Mouse (Mus musculus) ES-Bruce4 (cell line): ENCODE data around the gene Hs3st4. TPM values are rescaled to one million over a fixed set of nuclear protein-coding genes. Genes with fewer than 3 reads are reported as not detected.

Source experiments
- H3K27ac ChIP-seq: 2 replicates; pipeline ENCODE4 v1.5.1; 2012; ENCODE audit warnings: low read length, inconsistent platforms; ENCODE audit not compliant: insufficient read depth
- H3K27me3 ChIP-seq: 2 replicates; pipeline ENCODE4 v1.6.1; 2012; ENCODE audit warnings: mild to moderate bottlenecking, low read length, inconsistent platforms; ENCODE audit not compliant: control insufficient read depth, poor library complexity, insufficient read depth, severe bottlenecking
- H3K36me3 ChIP-seq: 2 replicates; pipeline ENCODE4 v1.6.1; 2012; ENCODE audit warnings: inconsistent platforms, mild to moderate bottlenecking, low read length, moderate library complexity; ENCODE audit not compliant: control insufficient read depth, poor library complexity, insufficient read depth, severe bottlenecking
- H3K4me1 ChIP-seq: one replicate; pipeline ENCODE4 v1.8.1; 2011; ENCODE audit warnings: low read length; ENCODE audit not compliant: control insufficient read depth, insufficient read depth
- H3K4me3 ChIP-seq: 2 replicates; pipeline ENCODE4 v1.5.1; 2011; ENCODE audit warnings: low read depth, mild to moderate bottlenecking, low read length
- H3K9ac ChIP-seq: 2 replicates; pipeline ENCODE4 v1.6.1; 2012; ENCODE audit warnings: low read depth, mild to moderate bottlenecking, inconsistent platforms; ENCODE audit not compliant: poor library complexity, severe bottlenecking
- H3K9me3 ChIP-seq: replicated peaks from 2 replicates; pipeline ENCODE4 v1.6.1; 2012; ENCODE audit warnings: mild to moderate bottlenecking, low read length, inconsistent platforms; ENCODE audit not compliant: control insufficient read depth, poor library complexity, insufficient read depth, severe bottlenecking
- CTCF ChIP-seq: IDR thresholded peaks from one replicate; pipeline ENCODE4 v1.8.1; 2011; ENCODE audit warnings: low read depth, low read length
- EP300 ChIP-seq: IDR thresholded peaks from 2 replicates; pipeline ENCODE4 v1.6.1; 2011; ENCODE audit warnings: low read depth, low read length; ENCODE audit not compliant: insufficient read depth
- POLR2A ChIP-seq: IDR thresholded peaks from one replicate; pipeline ENCODE4 v1.8.1; 2011; ENCODE audit warnings: low read length; ENCODE audit not compliant: insufficient read depth
- polyA plus RNA-seq: library from polyadenylated mRNA; stranded (reverse); fragments of >200 nt; gene quantifications from 2 replicates; pipeline ENCODE4 v1.2.4, GENCODE M21; 2011; ENCODE audit warnings: low read depth; ENCODE audit not compliant: missing spikeins, insufficient read depth, insufficient read length

Gene Hs3st4
- polyA plus RNA-seq: 0.27 TPM in 1 of 2 replicates, not detected in the other

- H3K4me1 ChIP-seq: no peaks in the 10 kb centered on the region
- H3K9me3 ChIP-seq: 0 out of 2 replicates have a peak, but pooled peaks cover 3% of the 10 kb centered on the region
- TF ChIP-seq POLR2A (no peak), EP300 (no peak), CTCF (no peak)
- H3K36me3 ChIP-seq: no peaks in the 10 kb centered on the region
- H3K9ac ChIP-seq: peak within 1 kb of the TSS; percentile 94
- H3K27ac ChIP-seq: no peak within 1 kb of the TSS
- peaks cover 15% of the 10 kb centered on the region for H3K27me3 ChIP-seq
- peak within 1 kb of the TSS; percentile 82 for H3K4me3 ChIP-seq
These were observed at the start of gene Hs3st4 for GRCm38 (mm10) chr7:123982461-123983038. TSS of gene Hs3st4 (plus strand) at chr7:123982869.

- H3K4me1 ChIP-seq: no peaks in the 10 kb centered on the region
- H3K9ac ChIP-seq: no peak overlapping the region
- no peak overlapping the region for H3K27ac ChIP-seq
- H3K36me3 ChIP-seq: no peaks in the 10 kb centered on the region
- H3K27me3 ChIP-seq: no peaks in the 10 kb centered on the region
- no peaks in the 10 kb centered on the region for H3K9me3 ChIP-seq
- TF ChIP-seq CTCF (no peak), POLR2A (no peak), EP300 (no peak)
- no peak overlapping the region for H3K4me3 ChIP-seq
These were observed 35.8 kb upstream of the Hs3st4 start for GRCm38 (mm10) chr7:123946836-123947235.

DNA sequence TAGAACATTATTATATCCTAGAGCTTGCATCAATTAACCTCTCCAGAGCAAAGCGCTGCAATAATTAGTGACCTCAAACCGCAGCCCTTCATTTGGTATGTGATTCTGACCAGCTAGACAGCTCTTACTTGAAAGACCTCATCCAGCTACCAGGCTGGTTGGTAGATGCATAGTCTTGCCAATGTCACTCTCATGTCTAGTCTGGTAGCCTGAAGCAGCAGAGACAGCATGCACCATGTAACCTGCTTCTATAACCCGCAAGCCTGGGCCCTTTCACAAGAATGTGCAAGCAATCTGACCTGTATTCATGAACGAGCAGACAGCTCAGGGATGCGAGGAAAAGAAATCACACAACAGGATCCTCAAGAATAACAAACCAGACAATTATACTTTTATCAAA, 19.6 kb upstream of the Hs3st4 start:
- Histone ChIP-seq H3K9me3 (peaks cover 8% of the 10 kb centered on the region), H3K27ac (no peak overlapping the region), H3K4me3 (no peak overlapping the region), H3K4me1 (no peaks in the 10 kb centered on the region), H3K36me3 (no peaks in the 10 kb centered on the region), H3K9ac (no peak overlapping the region), H3K27me3 (0 out of 2 replicates have a peak, but pooled peaks cover 1% of the 10 kb centered on the region)
- no peak for TF ChIP-seq CTCF
- no peak for TF ChIP-seq EP300

DNA sequence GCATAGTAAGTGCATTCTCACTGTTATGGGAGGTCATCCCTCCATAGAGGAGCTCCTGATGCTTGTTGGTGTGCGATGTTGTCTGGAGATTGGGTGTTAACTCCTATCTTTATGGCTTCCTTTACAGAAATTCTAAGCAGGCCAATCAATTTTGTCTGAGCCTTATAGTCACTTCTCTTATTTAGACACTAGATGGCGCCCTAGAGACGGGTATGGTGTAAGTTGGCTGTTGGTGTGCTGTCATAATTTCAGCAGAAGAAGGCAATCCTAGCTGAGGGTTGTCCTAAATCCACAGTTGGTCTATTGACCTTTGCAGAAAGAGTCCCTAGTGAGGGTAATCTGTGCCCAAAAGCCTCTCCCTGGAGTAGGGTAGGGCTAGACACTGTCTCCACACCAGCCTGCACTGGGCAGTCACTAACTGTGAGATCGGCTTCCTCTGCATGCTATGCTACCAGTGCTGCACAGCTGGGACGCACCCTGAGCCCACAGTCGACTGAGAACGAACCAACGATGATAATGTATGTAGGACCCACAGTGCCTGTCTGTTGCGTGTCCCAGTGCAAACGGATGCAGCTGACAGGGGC, 18.0 kb upstream of the Hs3st4 start:
- Histone ChIP-seq H3K36me3 (no peaks in the 10 kb centered on the region), H3K4me3 (no peak overlapping the region), H3K4me1 (no peaks in the 10 kb centered on the region), H3K27me3 (no peaks in the 10 kb centered on the region), H3K9ac (no peak overlapping the region), H3K27ac (no peak overlapping the region), H3K9me3 (peaks cover 8% of the 10 kb centered on the region)
- no peak for TF ChIP-seq POLR2A
- TF ChIP-seq EP300: no peak
- peak; percentile 9 for TF ChIP-seq CTCF

GRCm38 (mm10) chr7:123965515-123965914, 17.2 kb upstream of the Hs3st4 start:
- Histone ChIP-seq H3K4me3 (no peak overlapping the region), H3K27ac (no peak overlapping the region), H3K9me3 (peaks cover 8% of the 10 kb centered on the region), H3K9ac (no peak overlapping the region), H3K4me1 (no peaks in the 10 kb centered on the region), H3K27me3 (no peaks in the 10 kb centered on the region), H3K36me3 (no peaks in the 10 kb centered on the region)
- TF ChIP-seq POLR2A: no peak
- TF ChIP-seq CTCF: peak; percentile 35

DNA sequence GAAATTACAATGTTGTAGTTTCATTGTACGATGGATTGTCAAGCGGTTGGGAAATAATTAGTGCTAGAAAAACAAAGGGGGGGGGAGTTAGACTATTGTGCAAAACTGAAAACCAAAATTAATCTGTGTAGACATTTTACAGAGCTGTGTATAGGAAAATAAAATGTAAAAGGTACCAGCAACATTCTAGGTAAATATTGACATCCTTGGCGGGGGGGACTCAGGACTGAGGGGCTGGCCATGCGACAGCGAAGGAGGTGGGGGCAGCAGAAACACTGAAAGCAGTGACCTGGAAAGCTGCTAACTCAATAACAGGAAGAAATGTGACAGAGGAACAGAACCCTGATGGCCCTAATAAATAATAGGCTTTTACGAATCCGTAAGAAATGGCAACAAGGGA, 7.2 kb upstream of the Hs3st4 start:
- no peaks in the 10 kb centered on the region for H3K27me3 ChIP-seq
- H3K9ac ChIP-seq: no peak overlapping the region
- 0 out of 2 replicates have a peak, but pooled peaks cover 3% of the 10 kb centered on the region for H3K9me3 ChIP-seq
- H3K4me3 ChIP-seq: no peak overlapping the region
- H3K4me1 ChIP-seq: no peaks in the 10 kb centered on the region
- TF ChIP-seq EP300 (no peak), POLR2A (no peak), CTCF (no peak)
- H3K27ac ChIP-seq: no peak overlapping the region
- H3K36me3 ChIP-seq: no peaks in the 10 kb centered on the region
